Comparison of ENCODE assay signal across 25 mouse cellular contexts in genomic region chr7:65532689-65533088, GRCm38 (mm10). TPM values are rescaled to one million over a fixed set of nuclear protein-coding genes. Genes with fewer than 3 reads are reported as not detected.
A peak's percentile ranks its signal among the peaks of the same experiment; 100 is the strongest.
DNase-seq lines count a peak whose midpoint lies in the region; ATAC-seq and TF ChIP-seq lines count a peak whose summit lies in the region.
"Had no signal": no experiment of that assay in that cellular context is flagged by ENCODE, and none has a peak within 500 bp of the region (broad histone marks: within the 10 kb centered on the region; RNA-seq: fewer than 3 reads in every experiment).

No protein-coding gene starts in this region.

- no peaks in the 10 kb centered on the region for H3K36me3 ChIP-seq in forebrain, embryonic 11.5 days (ENCODE audit: control insufficient read depth, insufficient read depth, low read length)
- H3K36me3 ChIP-seq in forebrain, embryonic 13.5 days (ENCODE audit: poor library complexity, severe bottlenecking), result no peaks in the 10 kb centered on the region
- no peaks in the 10 kb centered on the region for H3K36me3 ChIP-seq in midbrain, embryonic 14.5 days (ENCODE audit: control insufficient read depth, insufficient read depth, low read length)
- H3K36me3 ChIP-seq in midbrain, embryonic 16.5 days (ENCODE audit: control insufficient read depth, insufficient read depth, low read length), result no peaks in the 10 kb centered on the region
- H3K36me3 ChIP-seq in forebrain, postnatal 0 days (ENCODE audit: insufficient read depth), result no peaks in the 10 kb centered on the region
- H3K36me3 ChIP-seq: embryonic facial prominence, embryonic 10.5 days; heart, embryonic 13.5 days; liver, embryonic 13.5 days had no signal

- no peak overlapping the region for H3K4me2 ChIP-seq in forebrain, embryonic 11.5 days (ENCODE audit: low read depth, low read length, severe bottlenecking)
- no peak overlapping the region for H3K4me2 ChIP-seq in forebrain, embryonic 13.5 days
- no peak overlapping the region for H3K4me2 ChIP-seq in midbrain, embryonic 14.5 days (ENCODE audit: low read length)
- H3K4me2 ChIP-seq in midbrain, embryonic 16.5 days (ENCODE audit: low read length), result no peak overlapping the region
- no peak overlapping the region for H3K4me2 ChIP-seq in forebrain, postnatal 0 days (ENCODE audit: low read depth)
- H3K4me2 ChIP-seq: heart, embryonic 13.5 days; liver, embryonic 13.5 days had no signal

- no peak for TF ChIP-seq CTCF in forebrain, postnatal 0 days (IDR thresholded peaks at IDR 0.05; ENCODE audit: low read depth)

- H3K27ac ChIP-seq in forebrain, embryonic 11.5 days (ENCODE audit: low read depth, low read length), result no peak overlapping the region
- H3K27ac ChIP-seq in forebrain, embryonic 13.5 days, result no peak overlapping the region
- no peak overlapping the region for H3K27ac ChIP-seq in midbrain, embryonic 14.5 days (replicated peaks; ENCODE audit: low read depth, low read length)
- no peak overlapping the region for H3K27ac ChIP-seq in midbrain, embryonic 16.5 days (ENCODE audit: low read length)
- no peak overlapping the region for H3K27ac ChIP-seq in forebrain, postnatal 0 days (ENCODE audit: low read depth, low read length)
- H3K27ac ChIP-seq: embryonic facial prominence, embryonic 10.5 days; heart, adult 2 months; heart, embryonic 13.5 days; kidney, postnatal 0 days; left cerebral cortex, adult 2 months; liver, embryonic 13.5 days had no signal

- H3K9me3 ChIP-seq in forebrain, embryonic 11.5 days (ENCODE audit: control insufficient read depth, low read length), result no peaks in the 10 kb centered on the region; the same call in 1 of the 2 replicates
- peaks cover 12% of the 10 kb centered on the region for H3K9me3 ChIP-seq in forebrain, embryonic 13.5 days (replicated peaks)
- H3K9me3 ChIP-seq in midbrain, embryonic 14.5 days (ENCODE audit: control insufficient read depth, low read length), result no peaks in the 10 kb centered on the region
- no peaks in the 10 kb centered on the region; the same call in 1 of the 2 replicates for H3K9me3 ChIP-seq in midbrain, embryonic 16.5 days (replicated peaks; ENCODE audit: control insufficient read depth, low read length, poor library complexity, severe bottlenecking)
- H3K9me3 ChIP-seq in forebrain, postnatal 0 days (ENCODE audit: low read length), result no peaks in the 10 kb centered on the region
- H3K9me3 ChIP-seq: heart, embryonic 13.5 days; liver, embryonic 13.5 days had no signal

- no peak overlapping the region for H3K9ac ChIP-seq in forebrain, embryonic 11.5 days (ENCODE audit: low read length)
- H3K9ac ChIP-seq in forebrain, embryonic 13.5 days, result no peak overlapping the region
- no peak overlapping the region for H3K9ac ChIP-seq in midbrain, embryonic 14.5 days (replicated peaks; ENCODE audit: low read length)
- H3K9ac ChIP-seq in midbrain, embryonic 16.5 days (ENCODE audit: low read depth, low read length), result no peak overlapping the region
- H3K9ac ChIP-seq in forebrain, postnatal 0 days, result no peak overlapping the region
- H3K9ac ChIP-seq: heart, embryonic 13.5 days; liver, embryonic 13.5 days had no signal

- 6% methylated on average over 4 of the region's 4 CpGs for WGBS in forebrain, embryonic 11.5 days
- WGBS in forebrain, embryonic 13.5 days, result 3% methylated on average over 4 of the region's 4 CpGs
- WGBS in midbrain, embryonic 14.5 days, result 3% methylated on average over 4 of the region's 4 CpGs
- WGBS in midbrain, embryonic 16.5 days, result 10% methylated on average over 4 of the region's 4 CpGs
- 5% methylated on average over 4 of the region's 4 CpGs for WGBS in forebrain, postnatal 0 days

- no peak overlapping the region for H3K4me3 ChIP-seq in forebrain, embryonic 11.5 days (ENCODE audit: low read depth, low read length)
- H3K4me3 ChIP-seq in forebrain, embryonic 13.5 days, result no peak overlapping the region
- H3K4me3 ChIP-seq in midbrain, embryonic 14.5 days (replicated peaks; ENCODE audit: low read depth, low read length), result no peak overlapping the region
- H3K4me3 ChIP-seq in midbrain, embryonic 16.5 days (ENCODE audit: low read depth, low read length), result no peak overlapping the region
- no peak overlapping the region for H3K4me3 ChIP-seq in forebrain, postnatal 0 days (ENCODE audit: low read depth, low read length)
- H3K4me3 ChIP-seq: embryonic facial prominence, embryonic 10.5 days; heart, adult 2 months; heart, embryonic 13.5 days; left cerebral cortex, adult 2 months; liver, embryonic 13.5 days had no signal

- peaks cover 2% of the 10 kb centered on the region; the same call in 1 of the 2 replicates for H3K4me1 ChIP-seq in forebrain, embryonic 11.5 days (replicated peaks; ENCODE audit: control insufficient read depth, insufficient read depth, low read length)
- H3K4me1 ChIP-seq in forebrain, embryonic 13.5 days, result 0 out of 2 replicates have a peak, but pooled peaks cover 3% of the 10 kb centered on the region
- 0 out of 2 replicates have a peak, but pooled peaks cover 2% of the 10 kb centered on the region for H3K4me1 ChIP-seq in midbrain, embryonic 14.5 days (ENCODE audit: control insufficient read depth, insufficient read depth, low read length)
- H3K4me1 ChIP-seq in midbrain, embryonic 16.5 days (ENCODE audit: control insufficient read depth, insufficient read depth, low read length), result no peaks in the 10 kb centered on the region
- no peaks in the 10 kb centered on the region for H3K4me1 ChIP-seq in forebrain, postnatal 0 days (ENCODE audit: insufficient read depth)
- H3K4me1 ChIP-seq: liver, embryonic 13.5 days had no signal

- DNase-seq in forebrain, embryonic 11.5 days (ENCODE audit: low spot score), result no peak
- peak; percentile 31 for DNase-seq in midbrain, embryonic 14.5 days
- DNase-seq in forebrain, postnatal 0 days, result no peak
- no peak for DNase-seq in cerebellum, postnatal 4 days (ENCODE audit: low spot score in 2 of 2)
- no peak for DNase-seq in cerebellum, adult 18-20 months
- DNase-seq: adrenal gland, postnatal 36 days; cerebellum, adult 11 months; cerebellum, postnatal 14 days; gastrocnemius, postnatal 36 days; heart, adult 2 months; heart, postnatal 14 days; kidney, adult 18-20 months; layer of hippocampus, adult 9-11 months; liver, embryonic 13.5 days; lung, adult 2 months; lung, postnatal 14 days; right cerebral cortex, postnatal 25 days; spleen, adult 18-20 months had no signal

- H3K27me3 ChIP-seq in forebrain, embryonic 11.5 days (ENCODE audit: control insufficient read depth, insufficient read depth, low read length), result no peaks in the 10 kb centered on the region; the same call in 1 of the 2 replicates
- peaks cover 24% of the 10 kb centered on the region; the same call in 1 of the 2 replicates for H3K27me3 ChIP-seq in forebrain, embryonic 13.5 days
- H3K27me3 ChIP-seq in midbrain, embryonic 14.5 days (ENCODE audit: control insufficient read depth, insufficient read depth, low read length), result peaks cover 18% of the 10 kb centered on the region; the same call in 1 of the 2 replicates
- H3K27me3 ChIP-seq in midbrain, embryonic 16.5 days (ENCODE audit: control insufficient read depth, insufficient read depth, low read depth, low read length), result peaks cover 3% of the 10 kb centered on the region
- no peaks in the 10 kb centered on the region for H3K27me3 ChIP-seq in forebrain, postnatal 0 days (ENCODE audit: insufficient read depth, low read length)

- ATAC-seq in forebrain, embryonic 11.5 days (replicated peaks; ENCODE audit: low FRiP score), result peak; percentile 73
- no peak for ATAC-seq in forebrain, embryonic 13.5 days
- ATAC-seq in midbrain, embryonic 14.5 days (ENCODE audit: low FRiP score, low TSS enrichment), result no peak
- ATAC-seq in midbrain, embryonic 16.5 days, result no peak
- ATAC-seq in forebrain, postnatal 0 days, result peak; percentile 47; the same call in 1 of the 2 replicates
- no peak for ATAC-seq in activated CD4-positive, CD25-positive, alpha-beta regulatory T cell, adult 4 months

RNA-seq across cellular contexts. Expression of gene Tjp1, which starts 5.1 kb away (rescaled TPM):
- 28.3 and 30.3 TPM in 2 replicates for polyA plus RNA-seq in forebrain, embryonic 11.5 days (2014; fragmentation: Nextera tagmentation; extraction: Ambion mirVana)
- 19.9 and 22.4 TPM in 2 replicates for polyA plus RNA-seq in forebrain, embryonic 13.5 days (2015; fragmentation: Nextera tagmentation; extraction: Ambion mirVana)
- 19.6 and 22.4 TPM in 2 replicates for polyA plus RNA-seq in midbrain, embryonic 14.5 days (2014; fragmentation: Nextera tagmentation; extraction: Ambion mirVana)
- 25.7 and 28.4 TPM in 2 replicates for polyA plus RNA-seq in midbrain, embryonic 16.5 days (2015; fragmentation: Nextera tagmentation; extraction: Ambion mirVana)
- total RNA-seq in forebrain, postnatal 0 days (2014; rRNA removed), result 41.2 and 64.4 TPM in 2 replicates
- 11.6 and 15.8 TPM in 2 replicates for polyA plus RNA-seq in forebrain, postnatal 0 days (2015; fragmentation: Nextera tagmentation; extraction: Ambion mirVana)
- polyA plus RNA-seq in activated CD4-positive, CD25-positive, alpha-beta regulatory T cell, adult 4 months (2017; shearing (Covaris generic)), result not detected

Comparison
In these comparisons a context has a peak if more than half of its experiments do, and no peak if none do; other contexts are left out.
1. ATAC-seq: peak in forebrain, embryonic 11.5 days (single experiment) and forebrain, postnatal 0 days (single experiment); none in forebrain, embryonic 13.5 days (single experiment), midbrain, embryonic 14.5 days (single experiment), midbrain, embryonic 16.5 days (single experiment) and activated CD4-positive, CD25-positive, alpha-beta regulatory T cell, adult 4 months (single experiment).
2. RNA of gene Tjp1, which starts 5.1 kb away (polyA plus RNA-seq): 28.3 to 30.3 TPM in forebrain, embryonic 11.5 days, 25.7 to 28.4 TPM in midbrain, embryonic 16.5 days, 19.6 to 22.4 TPM in midbrain, embryonic 14.5 days, 19.9 to 22.4 TPM in forebrain, embryonic 13.5 days and 11.6 to 15.8 TPM in forebrain, postnatal 0 days; not detected in activated CD4-positive, CD25-positive, alpha-beta regulatory T cell, adult 4 months; every median in the first group is over 10 times any median in the second.